Mouse (Mus musculus) lung, postnatal 0 days (tissue): ENCODE measurements around the gene Utp4.

Source experiments
- CTCF ChIP-seq: IDR thresholded peaks from 2 replicates; pipeline ENCODE4 v1.5.1; 2016; ENCODE audit warnings: antibody characterized with exemption, mild to moderate bottlenecking
- EP300 ChIP-seq: IDR thresholded peaks from 2 replicates; pipeline ENCODE4 v1.6.1; 2016; ENCODE audit warnings: antibody characterized with exemption, mild to moderate bottlenecking, control low read depth

DNA sequence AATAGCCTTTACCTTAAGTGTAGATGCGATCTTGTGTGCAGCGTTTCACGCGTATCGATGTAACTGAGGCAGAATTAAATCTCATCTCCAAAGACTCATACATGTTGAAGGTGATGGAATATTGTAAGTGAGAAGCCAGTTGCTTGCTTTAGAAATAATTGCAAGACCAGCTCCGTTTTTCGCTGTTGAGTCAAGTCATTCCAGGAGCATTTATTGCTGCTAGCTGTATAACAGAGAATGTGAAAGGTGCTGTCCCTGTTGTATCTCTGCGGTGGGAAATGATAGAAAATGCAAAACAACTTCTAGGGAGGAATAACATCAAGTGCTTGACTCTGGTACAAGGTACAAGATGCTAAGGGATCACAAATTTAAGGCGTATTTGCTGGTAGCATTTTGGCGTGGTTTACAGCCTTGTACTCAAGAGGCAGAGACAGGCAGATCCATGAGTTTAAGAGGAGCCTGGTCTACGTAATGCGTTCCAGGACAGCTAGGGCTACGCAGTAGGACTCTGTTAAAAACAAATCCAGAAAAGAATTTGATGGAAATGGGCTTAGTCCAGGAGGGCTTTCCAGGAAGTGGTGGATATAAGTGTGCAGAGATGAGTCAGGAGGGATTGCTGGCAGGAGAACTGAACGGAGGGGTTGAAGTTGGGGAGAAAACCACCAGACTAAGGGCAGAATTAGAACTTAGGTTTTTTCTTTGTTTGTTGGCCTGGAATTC, 43.8 kb downstream of the Utp4 start:
- TF ChIP-seq CTCF (no peak), EP300 (no peak)
